In the genomic region with DNA sequence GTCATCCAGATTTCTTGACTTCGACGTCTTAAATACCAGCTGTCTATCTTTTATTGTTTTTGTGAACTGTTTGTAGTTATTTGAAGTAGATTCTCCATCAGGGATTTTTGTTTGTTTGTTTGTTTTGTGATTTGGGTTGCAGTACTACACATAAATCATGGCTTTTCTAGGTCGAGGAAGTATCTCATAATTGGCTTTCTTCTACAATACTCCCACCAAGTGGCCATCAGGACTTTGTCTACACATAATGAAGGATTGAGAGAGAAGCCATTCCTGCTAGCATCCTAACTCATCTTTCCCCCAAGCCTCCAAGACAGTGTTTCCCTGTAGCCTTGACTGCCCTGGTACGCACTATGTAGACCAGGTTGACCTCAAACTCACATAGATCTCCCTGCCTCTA, we compare ENCODE assay signal across 13 mouse cellular contexts. TPM values are rescaled to one million over a fixed set of nuclear protein-coding genes. Genes with fewer than 3 reads are reported as not detected.
DNase-seq lines count a peak whose midpoint lies in the region; ATAC-seq and TF ChIP-seq lines count a peak whose summit lies in the region.
"Had no signal": no experiment of that assay in that cellular context is flagged by ENCODE, and none has a peak within 500 bp of the region (broad histone marks: within the 10 kb centered on the region; RNA-seq: fewer than 3 reads in every experiment).

No protein-coding gene starts in this region.

- WGBS in hindbrain, postnatal 0 days = 87% methylated on average over 4 of the region's 4 CpGs
- WGBS in hindbrain, embryonic 12.5 days = 91% methylated on average over 4 of the region's 4 CpGs
- WGBS in liver, postnatal 0 days (ENCODE audit: insufficient replicate concordance) = 70% methylated on average over 4 of the region's 4 CpGs

- H3K9me3 ChIP-seq in hindbrain, postnatal 0 days (ENCODE audit: low read length) = no peaks in the 10 kb centered on the region
- no peaks in the 10 kb centered on the region; the same call in 1 of the 2 replicates for H3K9me3 ChIP-seq in hindbrain, embryonic 12.5 days (replicated peaks)
- no peaks in the 10 kb centered on the region for H3K9me3 ChIP-seq in liver, postnatal 0 days (ENCODE audit: low read length)
- peaks cover 3% of the 10 kb centered on the region for H3K9me3 ChIP-seq in CH12.LX (replicated peaks; ENCODE audit: low read length)
- H3K9me3 ChIP-seq: embryonic facial prominence, embryonic 12.5 days; limb, embryonic 12.5 days; lung, embryonic 15.5 days; midbrain, embryonic 10.5 days; neural tube, embryonic 15.5 days had no signal

- DNase-seq in hindbrain, postnatal 0 days (ENCODE audit: low spot score) = no peak
- no peak for DNase-seq in liver, postnatal 0 days
- DNase-seq in liver (no peak), CH12.LX (ENCODE audit: extremely low read depth) (peak; percentile 7), adipocyte (ENCODE audit: low spot score) (peak; percentile 23)
- no peak for DNase-seq in urinary bladder, postnatal 25 days (ENCODE audit: low spot score)
- DNase-seq: cerebellum, adult 11 months had no signal

- peak; percentile 38 for TF ChIP-seq CTCF in hindbrain, postnatal 0 days (IDR thresholded peaks at IDR 0.05; ENCODE audit: low read depth)
- TF ChIP-seq CTCF in liver, postnatal 0 days (IDR thresholded peaks at IDR 0.05; ENCODE audit: low read depth) = peak; percentile 44; the same call in 1 of the 2 replicates
- peak in 1 of 2 experiments; percentile 52; a peak in 2 of 4 replicates for TF ChIP-seq CTCF in CH12.LX (conservative IDR thresholded peaks at IDR 0.05 in 1 of 2, IDR thresholded peaks at IDR 0.05 in 1 of 2; ENCODE audit: low read depth in 2 of 2, low read length in 2 of 2)

- TF ChIP-seq POLR2A in CH12.LX (IDR thresholded peaks at IDR 0.05; ENCODE audit: low read depth, low read length) = no peak

- no peak for TF ChIP-seq EP300 in liver, postnatal 0 days (IDR thresholded peaks at IDR 0.05; ENCODE audit: low read depth)
- no peak for TF ChIP-seq EP300 in CH12.LX (IDR thresholded peaks at IDR 0.05; ENCODE audit: low read length)

- in situ Hi-C loops in CH12.LX (cut with MboI; ENCODE audit: low pct_ligation_motif_present, low pct_unique_long_range_greater_than_20kb, low sequenced_read_pairs) = no loop called here

- no peak for ATAC-seq in hindbrain, postnatal 0 days
- no peak for ATAC-seq in hindbrain, embryonic 12.5 days (ENCODE audit: low FRiP score)
- ATAC-seq in liver, postnatal 0 days = no peak

- no peaks in the 10 kb centered on the region for H3K27me3 ChIP-seq in hindbrain, postnatal 0 days (ENCODE audit: insufficient read depth, low read length)
- no peaks in the 10 kb centered on the region for H3K27me3 ChIP-seq in hindbrain, embryonic 12.5 days
- no peaks in the 10 kb centered on the region for H3K27me3 ChIP-seq in liver, postnatal 0 days (ENCODE audit: insufficient read depth, low read length)
- H3K27me3 ChIP-seq in CH12.LX (replicated peaks) = no peaks in the 10 kb centered on the region
- H3K27me3 ChIP-seq: embryonic facial prominence, embryonic 12.5 days; limb, embryonic 12.5 days; lung, embryonic 15.5 days; neural tube, embryonic 15.5 days had no signal

- dilution Hi-C loops in CH12.LX (cut with MboI; ENCODE audit: extremely low pct_ligation_motif_present, extremely low pct_unique_long_range_greater_than_20kb, low sequenced_read_pairs) = no loop called here

- no peaks in the 10 kb centered on the region for H3K79me2 ChIP-seq in CH12.LX (replicated peaks; ENCODE audit: control insufficient read depth, extremely low read depth, insufficient read depth, poor library complexity, severe bottlenecking)

- H3K4me2 ChIP-seq in hindbrain, postnatal 0 days (ENCODE audit: low read depth, low read length) = no peak overlapping the region
- H3K4me2 ChIP-seq in hindbrain, embryonic 12.5 days (replicated peaks) = no peak overlapping the region
- no peak overlapping the region for H3K4me2 ChIP-seq in liver, postnatal 0 days (ENCODE audit: low read depth, low read length)
- H3K4me2 ChIP-seq in CH12.LX (ENCODE audit: insufficient read depth, low read depth, poor library complexity, severe bottlenecking) = no peak overlapping the region
- H3K4me2 ChIP-seq: embryonic facial prominence, embryonic 12.5 days; limb, embryonic 12.5 days; lung, embryonic 15.5 days; neural tube, embryonic 15.5 days had no signal

- H3K36me3 ChIP-seq in hindbrain, postnatal 0 days (ENCODE audit: insufficient read depth, low read length) = no peaks in the 10 kb centered on the region
- no peaks in the 10 kb centered on the region for H3K36me3 ChIP-seq in hindbrain, embryonic 12.5 days
- no peaks in the 10 kb centered on the region for H3K36me3 ChIP-seq in liver, postnatal 0 days (replicated peaks; ENCODE audit: insufficient read depth, low read length)
- H3K36me3 ChIP-seq in CH12.LX (replicated peaks in 1 of 2; ENCODE audit: control insufficient read depth in 1 of 2, insufficient read depth in 1 of 2, low read length in 1 of 2) = no peaks in the 10 kb centered on the region
- H3K36me3 ChIP-seq: embryonic facial prominence, embryonic 12.5 days; limb, embryonic 12.5 days; lung, embryonic 15.5 days; midbrain, embryonic 10.5 days; neural tube, embryonic 15.5 days had no signal

- TF ChIP-seq RAD21 in CH12.LX (IDR thresholded peaks at IDR 0.05; ENCODE audit: low read depth, low read length) = peak; percentile 64

- no peak overlapping the region for H3K27ac ChIP-seq in hindbrain, postnatal 0 days
- no peak overlapping the region for H3K27ac ChIP-seq in hindbrain, embryonic 12.5 days
- no peak overlapping the region for H3K27ac ChIP-seq in liver, postnatal 0 days (ENCODE audit: low read depth)
- no peak overlapping the region for H3K27ac ChIP-seq in CH12.LX (ENCODE audit: insufficient read depth, low read depth)
- H3K27ac ChIP-seq: embryonic facial prominence, embryonic 12.5 days; limb, embryonic 12.5 days; lung, embryonic 15.5 days; midbrain, embryonic 10.5 days; neural tube, embryonic 15.5 days had no signal

- no peak overlapping the region for H3K9ac ChIP-seq in hindbrain, postnatal 0 days (replicated peaks; ENCODE audit: low read length)
- no peak overlapping the region for H3K9ac ChIP-seq in hindbrain, embryonic 12.5 days
- H3K9ac ChIP-seq in liver, postnatal 0 days (replicated peaks) = no peak overlapping the region
- no peak overlapping the region for H3K9ac ChIP-seq in CH12.LX (ENCODE audit: insufficient read depth, low read depth)
- H3K9ac ChIP-seq: embryonic facial prominence, embryonic 12.5 days; limb, embryonic 12.5 days; lung, embryonic 15.5 days; neural tube, embryonic 15.5 days had no signal

- no peak overlapping the region for H3K4me3 ChIP-seq in hindbrain, postnatal 0 days (ENCODE audit: low read length)
- no peak overlapping the region for H3K4me3 ChIP-seq in hindbrain, embryonic 12.5 days
- H3K4me3 ChIP-seq in liver, postnatal 0 days (ENCODE audit: low read depth, low read length) = no peak overlapping the region
- no peak overlapping the region for H3K4me3 ChIP-seq in CH12.LX (replicated peaks in 1 of 3; ENCODE audit: low read depth in 2 of 3, low read length in 2 of 3, poor library complexity in 1 of 3)
- H3K4me3 ChIP-seq: embryonic facial prominence, embryonic 12.5 days; limb, embryonic 12.5 days; lung, embryonic 15.5 days; midbrain, embryonic 10.5 days; neural tube, embryonic 15.5 days had no signal

- H3K4me1 ChIP-seq in hindbrain, postnatal 0 days (ENCODE audit: insufficient read depth, low read length) = no peaks in the 10 kb centered on the region
- H3K4me1 ChIP-seq in hindbrain, embryonic 12.5 days = no peaks in the 10 kb centered on the region
- no peaks in the 10 kb centered on the region for H3K4me1 ChIP-seq in liver, postnatal 0 days (ENCODE audit: insufficient read depth)
- H3K4me1 ChIP-seq in CH12.LX (ENCODE audit: control insufficient read depth in 1 of 2, insufficient read depth in 2 of 2) = no peaks in the 10 kb centered on the region
- H3K4me1 ChIP-seq: embryonic facial prominence, embryonic 12.5 days; limb, embryonic 12.5 days; lung, embryonic 15.5 days; midbrain, embryonic 10.5 days; neural tube, embryonic 15.5 days had no signal

TF ChIP-seq in CH12.LX, 34 proteins besides CTCF, POLR2A, EP300 and RAD21:
- TF ChIP-seq IRF4 (IDR thresholded peaks at IDR 0.05; ENCODE audit: low read depth, low read length) (no peak), POLR2AphosphoS2 (IDR thresholded peaks at IDR 0.05; ENCODE audit: low read depth, low read length) (no peak), MEF2A (IDR thresholded peaks at IDR 0.05; ENCODE audit: borderline replicate concordance, low read depth, low read length) (no peak), KAT2A (IDR thresholded peaks at IDR 0.05; ENCODE audit: insufficient replicate concordance, low read length) (no peak), ZNF384 (IDR thresholded peaks at IDR 0.05; ENCODE audit: low read depth, low read length) (no peak), USF1 (IDR thresholded peaks at IDR 0.05; ENCODE audit: low read depth, low read length) (no peak), BHLHE40 (IDR thresholded peaks at IDR 0.05; ENCODE audit: low read depth, low read length) (no peak), RCOR1 (conservative IDR thresholded peaks at IDR 0.05; ENCODE audit: low read depth, low read length) (no peak), ZC3H11A (IDR thresholded peaks at IDR 0.05; ENCODE audit: low read depth, low read length) (0 out of 2 replicates have a peak, but pooled peaks have one; percentile 4), SMC3 (IDR thresholded peaks at IDR 0.05; ENCODE audit: low read depth, low read length) (peak; percentile 61), PAX5 (IDR thresholded peaks at IDR 0.05; ENCODE audit: low read length) (no peak), CHD1 (IDR thresholded peaks at IDR 0.05; ENCODE audit: low read depth, low read length) (no peak), HCFC1 (IDR thresholded peaks at IDR 0.05; ENCODE audit: low read depth, low read length) (no peak), E2F4 (IDR thresholded peaks at IDR 0.05; ENCODE audit: insufficient replicate concordance, low read depth, low read length) (no peak)

RNA-seq across cellular contexts. Expression of a gene that starts 10.1 kb away (rescaled TPM):
- 0.26 and 0.50 TPM in 2 replicates for total RNA-seq in hindbrain, postnatal 0 days (2014; rRNA removed)
- 0.71 and 1.4 TPM in 2 replicates for polyA plus RNA-seq in hindbrain, postnatal 0 days (2015; fragmentation: Nextera tagmentation; extraction: Ambion mirVana)
- 0.16 TPM in 1 of 2 replicates, not detected in the other for polyA plus RNA-seq in hindbrain, embryonic 12.5 days (2016; fragmentation: Nextera tagmentation; extraction: Ambion mirVana)
- polyA plus RNA-seq in liver, postnatal 0 days (2015; fragmentation: Nextera tagmentation; extraction: Ambion mirVana) = 84.2 and 103 TPM in 2 replicates
- 2.0 and 2.8 TPM in 2 replicates for total RNA-seq in CH12.LX (2012; rRNA removed)
- 1.3 and 1.9 TPM in 2 replicates for total RNA-seq in CH12.LX (2014; rRNA removed)
- 1.6 and 1.7 TPM in 2 replicates for polyA plus RNA-seq in CH12.LX (2012; ENCODE audit: insufficient read length, low read depth)
- polyA plus RNA-seq: midbrain, embryonic 10.5 days had no signal

Comparison
In these comparisons a context has a peak if more than half of its experiments do, and no peak if none do; other contexts are left out.
1. DNase-seq: peak in CH12.LX (single experiment) and adipocyte (single experiment); none in hindbrain, postnatal 0 days (single experiment), liver, postnatal 0 days (single experiment), liver (single experiment) and urinary bladder, postnatal 25 days (single experiment).
2. RNA of a gene that starts 10.1 kb away (polyA plus RNA-seq): 84.2 to 103 TPM in liver, postnatal 0 days; 1.6 to 1.7 TPM in CH12.LX, 0.71 to 1.4 TPM in hindbrain, postnatal 0 days and 0.16 TPM in hindbrain, embryonic 12.5 days; every median in the first group is over 10 times any median in the second.